Mouse (Mus musculus) frontal cortex, postnatal 10 days (tissue): ENCODE results near the gene Snx33.
A peak's percentile ranks its signal among the peaks of the same experiment; 100 is the strongest.

ENCODE experiments used
- DNase-seq, 2 experiments: peaks; one replicate each; pipeline ENCODE4 v3.0.0; 2022; ENCODE audit warnings: low spot score in 2 of 2, mixed read lengths in 1 of 2

Gene Snx33

GRCm38 (mm10) chr9:56890522-56891250, 37.5 kb downstream of the Snx33 start:
- DNase-seq = no peak

DNA sequence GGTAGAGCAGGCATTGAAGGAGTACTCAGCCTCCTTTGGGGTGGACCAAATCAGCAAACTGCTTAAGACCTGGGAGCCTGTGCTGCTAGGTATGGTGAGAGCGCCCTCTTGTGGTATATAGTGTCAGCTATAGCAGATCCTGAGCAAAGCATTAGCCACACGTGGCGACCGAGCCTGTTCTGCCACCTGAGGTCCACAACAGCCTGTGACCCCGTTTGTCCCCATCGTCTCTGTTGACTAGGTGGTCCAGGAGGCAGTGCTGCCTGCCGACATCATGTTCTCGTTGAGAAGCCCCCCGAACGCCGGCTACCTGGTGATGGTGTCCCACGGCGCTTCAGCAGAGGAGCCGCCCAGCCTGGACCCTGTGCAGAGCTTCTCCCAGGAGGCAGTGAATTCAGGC, 38.4 kb downstream of the Snx33 start:
- DNase-seq = peak in 1 of 2 experiments; percentile 68

DNA sequence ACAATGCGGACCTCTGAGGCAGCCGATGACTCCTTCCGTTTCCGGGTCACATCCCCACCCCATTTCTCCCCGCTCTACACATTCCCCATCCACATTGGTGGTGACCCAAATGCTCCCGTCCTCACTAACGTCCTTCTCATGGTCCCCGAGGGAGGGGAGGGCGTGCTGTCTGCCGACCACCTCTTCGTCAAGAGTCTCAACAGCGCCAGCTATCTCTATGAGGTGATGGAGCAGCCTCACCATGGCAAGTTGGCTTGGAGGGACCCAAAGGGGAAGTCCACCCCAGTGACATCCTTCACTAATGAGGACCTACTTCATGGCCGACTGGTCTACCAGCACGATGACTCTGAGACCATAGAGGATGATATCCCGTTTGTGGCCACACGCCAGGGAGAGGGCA, 40.6 kb downstream of the Snx33 start:
- no peak for DNase-seq

DNA sequence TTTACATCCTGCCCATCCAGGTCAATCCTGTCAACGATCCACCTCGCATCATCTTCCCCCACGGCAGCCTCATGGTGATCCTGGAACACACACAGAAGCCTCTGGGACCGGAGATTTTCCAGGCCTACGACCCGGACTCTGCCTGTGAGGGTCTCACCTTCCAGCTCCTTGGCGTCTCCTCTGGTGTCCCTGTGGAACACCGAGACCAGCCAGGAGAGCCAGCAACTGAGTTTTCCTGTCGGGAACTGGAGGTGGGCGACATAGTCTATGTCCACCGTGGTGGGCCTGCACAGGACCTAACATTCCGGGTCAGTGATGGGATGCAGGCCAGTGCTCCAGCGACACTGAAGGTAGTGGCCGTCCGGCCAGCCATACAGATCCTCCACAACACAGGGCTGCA, 41.6 kb downstream of the Snx33 start:
- DNase-seq = no peak

- no peak for DNase-seq
Measured at GRCm38 (mm10) chr9:56886113-56886512, 42.1 kb downstream of the Snx33 start.

DNA sequence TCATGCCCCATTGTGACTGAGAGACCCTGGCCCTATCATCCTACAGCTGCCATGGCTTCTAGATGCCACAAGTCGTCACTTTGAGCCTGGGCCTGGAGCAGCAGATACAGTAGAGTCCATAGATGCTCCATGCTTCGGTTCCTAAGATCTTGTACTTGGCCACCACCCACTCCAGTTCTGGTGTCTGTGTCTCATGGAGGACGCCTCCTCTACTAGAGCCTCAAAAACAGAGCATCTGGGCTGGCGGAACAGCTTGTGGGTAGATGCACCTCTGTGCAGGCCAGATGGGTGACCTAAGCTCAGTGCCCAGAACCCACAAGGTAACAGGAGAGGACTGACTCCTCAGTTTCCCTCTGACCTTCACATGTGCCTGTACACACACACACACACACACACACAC, 43.8 kb downstream of the Snx33 start:
- DNase-seq = no peak

- no peak for DNase-seq
Measured at GRCm38 (mm10) chr9:56883470-56883869, 44.7 kb downstream of the Snx33 start.

DNA sequence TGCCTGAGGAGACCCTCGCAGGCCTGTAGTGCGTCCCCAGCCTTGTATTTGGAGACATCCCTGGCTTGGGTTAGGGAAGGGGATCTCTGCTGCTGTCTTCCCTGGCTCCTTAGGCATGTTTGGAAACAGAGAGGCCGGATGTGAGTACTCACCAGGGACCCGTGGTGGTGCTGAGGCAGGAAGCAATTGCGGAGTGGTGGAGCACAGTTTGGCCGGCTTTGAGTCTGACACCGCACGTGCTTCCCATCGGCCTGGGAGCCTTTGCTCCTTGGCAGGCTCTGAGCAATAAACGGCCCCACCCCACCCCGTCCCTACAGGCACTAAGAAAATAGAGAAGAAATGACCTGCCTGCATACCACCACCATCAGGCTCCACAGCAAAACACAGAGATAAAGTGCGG, 45.4 kb downstream of the Snx33 start:
- DNase-seq = no peak

GRCm38 (mm10) chr9:56882283-56882682, 45.9 kb downstream of the Snx33 start:
- DNase-seq = no peak

DNA sequence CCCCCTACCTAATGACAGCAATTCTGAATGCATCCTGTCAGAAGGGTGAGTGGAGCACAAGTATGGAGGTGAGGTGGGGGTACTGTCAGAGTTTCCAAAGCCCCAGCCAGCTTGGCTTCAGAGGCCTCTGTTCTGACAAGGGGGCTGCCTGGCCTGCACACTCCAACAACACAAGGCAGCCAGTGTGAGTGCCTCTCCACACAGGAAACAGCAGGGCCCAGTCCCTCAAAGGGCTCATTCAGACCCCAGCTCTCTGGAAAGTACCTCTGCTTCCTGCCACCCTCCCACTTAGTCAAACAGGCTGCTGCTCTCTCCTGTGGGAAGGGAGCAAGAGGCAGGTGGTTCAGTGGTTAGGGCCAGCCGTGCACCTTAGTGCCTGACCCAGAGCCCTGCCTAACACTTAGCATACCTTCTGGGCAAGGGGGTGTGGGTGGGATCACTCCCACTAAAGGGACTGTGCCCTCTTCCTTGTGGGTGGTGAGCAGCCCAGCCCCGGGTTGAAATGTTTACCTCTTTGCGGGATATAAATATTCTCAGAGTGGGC, 46.6 kb downstream of the Snx33 start:
- DNase-seq = no peak

- no peak for DNase-seq
Measured at GRCm38 (mm10) chr9:56880790-56881189, 47.4 kb downstream of the Snx33 start.

DNA sequence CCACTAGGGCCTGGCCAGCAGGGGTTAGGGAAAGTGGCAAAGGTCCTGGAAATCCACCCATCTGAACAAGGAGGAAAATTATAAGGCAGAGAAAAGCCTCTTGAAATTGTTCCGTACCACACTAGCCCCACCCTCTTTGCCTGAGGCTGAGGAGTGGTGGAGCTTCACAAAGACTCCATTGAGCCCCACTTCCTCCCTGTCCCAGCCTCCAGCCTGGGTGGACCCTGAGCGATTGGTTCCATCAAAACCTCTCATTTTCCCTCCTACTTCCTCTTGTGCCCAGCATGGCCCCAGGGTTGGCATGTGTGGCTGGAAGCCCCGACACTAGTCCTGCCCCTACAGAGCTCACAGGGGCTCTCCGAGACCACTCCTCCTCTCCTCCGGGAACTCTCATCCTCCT, 50.9 kb downstream of the Snx33 start:
- DNase-seq = no peak

- peak; percentile 60 to 71 for DNase-seq
Measured at GRCm38 (mm10) chr9:56876784-56877183, 51.4 kb downstream of the Snx33 start.

DNA sequence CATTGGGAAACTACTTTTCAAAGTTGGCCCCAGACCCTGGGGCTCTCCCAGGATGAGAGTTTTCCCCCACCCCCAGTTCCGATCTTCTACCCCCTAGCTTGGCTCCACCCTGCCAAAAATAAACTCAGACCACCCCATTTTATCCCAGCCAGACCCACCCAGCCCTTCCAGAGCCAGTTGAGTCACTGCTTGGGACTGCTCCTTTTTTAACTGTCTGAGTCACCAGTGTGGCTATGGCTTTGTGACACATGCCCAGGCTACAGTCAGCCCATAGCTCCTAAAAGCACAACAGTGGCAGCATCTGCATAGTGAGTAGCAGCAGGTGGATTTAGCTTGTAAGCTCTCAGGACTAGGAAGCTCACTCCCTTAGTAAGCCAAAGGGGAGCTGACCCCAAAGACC, 55.1 kb downstream of the Snx33 start:
- no peak for DNase-seq

DNA sequence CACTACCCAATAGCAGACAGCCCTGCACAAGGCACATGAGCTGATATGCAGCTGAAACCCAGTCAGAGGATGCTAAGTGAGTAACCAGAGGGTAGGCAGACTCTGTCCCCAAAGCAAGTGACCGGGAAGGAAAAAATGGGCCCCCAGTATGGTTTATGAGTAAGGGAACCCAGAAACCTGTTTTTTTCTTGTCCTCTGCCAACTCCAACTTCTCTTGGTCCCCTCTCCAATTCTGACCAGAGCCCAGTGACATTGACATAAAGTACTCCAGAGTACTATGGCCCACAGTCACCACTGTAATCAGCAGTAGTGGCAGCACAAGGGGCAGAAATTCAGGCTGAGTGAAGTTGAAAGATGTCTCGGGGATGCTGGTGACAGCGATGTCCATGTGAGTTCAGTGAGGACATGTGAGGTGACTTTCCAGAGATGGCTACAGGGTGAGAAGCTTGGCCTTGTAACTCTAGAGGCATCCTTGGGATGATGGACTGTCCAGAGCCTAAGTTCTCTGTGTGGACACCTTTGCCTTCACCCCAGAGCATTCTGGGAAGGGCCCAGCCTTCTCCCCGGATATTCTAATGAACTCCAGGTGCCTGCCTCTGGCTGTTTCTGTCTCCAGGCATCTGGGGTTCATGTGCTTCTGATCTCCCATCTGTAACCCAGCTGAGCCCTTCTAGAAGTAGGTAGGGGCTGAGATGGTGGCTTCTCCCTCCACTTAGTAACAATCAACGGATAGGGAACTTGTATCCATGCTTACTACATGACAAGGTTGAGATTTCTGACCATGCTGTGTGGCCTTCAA, 55.9 kb downstream of the Snx33 start:
- DNase-seq = no peak

DNA sequence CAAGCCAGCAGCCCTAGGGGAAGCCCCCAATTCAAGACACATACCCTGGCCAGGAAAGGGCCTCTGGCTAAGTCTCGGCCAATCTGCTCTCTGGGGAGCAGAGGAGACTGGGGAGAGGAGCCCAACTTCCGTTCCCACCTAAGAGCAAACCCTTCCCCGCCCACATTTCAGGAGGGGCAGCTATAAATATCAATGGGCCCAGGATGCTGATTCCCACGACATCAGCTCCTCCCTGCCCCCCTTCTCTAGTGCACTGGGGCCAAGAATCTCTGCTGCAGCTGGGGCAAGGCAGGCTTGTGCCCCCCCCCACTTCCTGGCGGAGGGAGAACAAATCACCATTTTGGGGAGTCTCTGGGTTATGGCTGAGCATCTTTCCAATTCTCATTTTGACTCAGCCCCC, 57.0 kb downstream of the Snx33 start:
- DNase-seq = no peak

GRCm38 (mm10) chr9:56870778-56871177, 57.4 kb downstream of the Snx33 start:
- DNase-seq = no peak

DNA sequence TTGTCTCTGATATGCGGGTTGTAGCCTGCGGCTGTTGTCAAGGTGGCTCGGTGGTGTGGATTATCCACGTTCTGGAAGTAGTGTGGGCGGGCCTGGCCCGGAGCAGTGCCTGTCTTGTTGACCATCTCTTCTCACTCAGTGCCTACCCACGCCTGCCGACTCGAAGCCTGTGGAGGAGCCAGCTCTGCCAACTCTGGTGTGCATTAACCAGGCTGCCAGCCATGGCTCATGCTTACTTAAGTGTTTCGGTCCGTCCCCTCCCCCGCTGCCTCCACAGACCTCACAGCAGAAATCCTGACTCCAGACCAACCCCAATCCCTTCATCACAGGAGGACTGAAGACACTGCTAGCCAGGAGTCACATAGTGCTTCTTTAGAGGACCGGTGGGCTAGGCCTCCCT, 58.6 kb downstream of the Snx33 start:
- DNase-seq = peak in 1 of 2 experiments; percentile 69

DNA sequence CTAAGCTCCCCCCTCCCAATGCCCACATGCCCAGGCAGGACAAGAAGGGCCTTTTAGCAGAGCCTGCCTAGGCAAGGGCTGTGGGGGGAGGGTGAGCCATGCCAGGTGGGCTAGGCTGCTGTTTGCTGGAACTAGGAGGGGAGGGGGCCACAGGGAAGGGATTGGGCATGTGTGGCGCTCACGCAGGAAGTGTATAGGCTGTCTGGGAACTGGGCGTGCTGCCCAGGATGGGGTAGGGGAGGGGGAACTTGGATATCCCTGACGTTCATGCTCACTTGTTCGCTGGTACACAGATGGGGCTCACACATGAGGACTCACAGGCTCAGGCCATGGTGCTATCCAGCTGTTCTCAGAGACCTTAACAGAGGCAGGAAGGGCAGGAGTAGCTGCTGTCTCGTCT, 59.9 kb downstream of the Snx33 start:
- DNase-seq = peak; percentile 81 to 89
